Mouse (Mus musculus) mouse trophoblast stem cell (cell line): ENCODE results near the gene Adgrb3.
"Not testable (repeated sequence)": the region's sequence is repeated elsewhere in the genome, so short reads cannot be mapped to it uniquely, and the experiment has no call there.

Experiments
- in situ Hi-C, 2 experiments: fragments of 300-500 bp; cut with MseI, MboI; formaldehyde crosslinking; loops; 2 replicates in 1 of 2; 3 replicates in 1 of 2; pipeline ENCODE4 v1.15.1; 2025

The Adgrb3 gene

GRCm38 (mm10) chr1:25542891-25543290, 286.6 kb downstream of the Adgrb3 start:
- in situ Hi-C loops, result no loop called here

GRCm38 (mm10) chr1:25526976-25527375, 302.5 kb downstream of the Adgrb3 start:
- in situ Hi-C loops, result no loop called here

GRCm38 (mm10) chr1:25510321-25511055, 319.0 kb downstream of the Adgrb3 start:
- in situ Hi-C loops, result loop anchor here in 1 of 2 experiments (10.0 kb wide), 2 partner anchors 104 to 314 kb away; partner anchors contain the start of gene Adgrb3

GRCm38 (mm10) chr1:25504313-25504712, 325.2 kb downstream of the Adgrb3 start:
- in situ Hi-C loops, result no loop called here

GRCm38 (mm10) chr1:25503524-25503923, 326.0 kb downstream of the Adgrb3 start:
- in situ Hi-C loops, result no loop called here

GRCm38 (mm10) chr1:25495202-25495914, 334.1 kb downstream of the Adgrb3 start:
- in situ Hi-C loops, result no loop called here

- in situ Hi-C loops, result no loop called here
Measured at GRCm38 (mm10) chr1:25491503-25491902, 338.0 kb downstream of the Adgrb3 start.

- in situ Hi-C loops, result no loop called here
Measured at GRCm38 (mm10) chr1:25490174-25490573, 339.3 kb downstream of the Adgrb3 start.

- in situ Hi-C loops, result no loop called here
Measured at GRCm38 (mm10) chr1:25475699-25476098, 353.8 kb downstream of the Adgrb3 start.

- in situ Hi-C loops, result no loop called here
Measured at GRCm38 (mm10) chr1:25474469-25474868, 355.0 kb downstream of the Adgrb3 start.

- in situ Hi-C loops, result not testable (repeated sequence)
Measured at GRCm38 (mm10) chr1:25471612-25472011, 357.9 kb downstream of the Adgrb3 start.

- in situ Hi-C loops, result no loop called here
Measured at GRCm38 (mm10) chr1:25462612-25463011, 366.9 kb downstream of the Adgrb3 start.

GRCm38 (mm10) chr1:25435506-25435905, 394.0 kb downstream of the Adgrb3 start:
- in situ Hi-C loops, result no loop called here

- in situ Hi-C loops, result no loop called here
Measured at GRCm38 (mm10) chr1:25430219-25430862, 399.2 kb downstream of the Adgrb3 start.

- in situ Hi-C loops, result no loop called here
Measured at GRCm38 (mm10) chr1:25420701-25421100, 408.8 kb downstream of the Adgrb3 start.

- in situ Hi-C loops, result no loop called here
Measured at GRCm38 (mm10) chr1:25419378-25419777, 410.1 kb downstream of the Adgrb3 start.

GRCm38 (mm10) chr1:25415084-25415483, 414.4 kb downstream of the Adgrb3 start:
- in situ Hi-C loops, result no loop called here

- in situ Hi-C loops, result no loop called here
Measured at GRCm38 (mm10) chr1:25364186-25364585, 465.3 kb downstream of the Adgrb3 start.

GRCm38 (mm10) chr1:25358554-25358953, 471.0 kb downstream of the Adgrb3 start:
- in situ Hi-C loops, result no loop called here

- in situ Hi-C loops, result no loop called here
Measured at GRCm38 (mm10) chr1:25355486-25355885, 474.0 kb downstream of the Adgrb3 start.

- in situ Hi-C loops, result no loop called here
Measured at GRCm38 (mm10) chr1:25344876-25345275, 484.6 kb downstream of the Adgrb3 start.

- in situ Hi-C loops, result no loop called here
Measured at GRCm38 (mm10) chr1:25325406-25325805, 504.1 kb downstream of the Adgrb3 start.
